Mouse (Mus musculus) heart, embryonic 15.5 days (tissue): ENCODE measurements around the gene Dstyk. TPM values are rescaled to one million over a fixed set of nuclear protein-coding genes. Genes with fewer than 3 reads are reported as not detected.
A peak's percentile ranks its signal among the peaks of the same experiment; 100 is the strongest.
"Not testable (repeated sequence)": the region's sequence is repeated elsewhere in the genome, so short reads cannot be mapped to it uniquely, and the experiment has no call there.

Experiments used
- ATAC-seq: fragments of 200-750 bp; cut with Nextera tagmentation; replicated peaks from 2 replicates; pipeline ENCODE4 v1.8.0; 2017; ENCODE audit warnings: low read depth, moderate TSS enrichment; ENCODE audit not compliant: insufficient number of reproducible peaks, insufficient read depth, low FRiP score
- H3K27ac ChIP-seq: fragments of 300-500 bp; sonication (generic); 2 replicates; pipeline ENCODE4 v1.5.1; 2015; ENCODE audit warnings: mild to moderate bottlenecking, inconsistent platforms
- H3K27me3 ChIP-seq: fragments of 300-500 bp; sonication (generic); 2 replicates; pipeline ENCODE4 v1.6.1; 2015; ENCODE audit warnings: inconsistent platforms
- H3K36me3 ChIP-seq: fragments of 300-500 bp; sonication (generic); 2 replicates; pipeline ENCODE4 v1.6.1; 2015; ENCODE audit warnings: mild to moderate bottlenecking, inconsistent platforms
- H3K4me1 ChIP-seq: fragments of 300-500 bp; sonication (generic); replicated peaks from 2 replicates; pipeline ENCODE4 v1.6.1; 2015; ENCODE audit warnings: inconsistent platforms
- H3K4me2 ChIP-seq: fragments of 300-500 bp; sonication (generic); 2 replicates; pipeline ENCODE4 v1.6.1; 2015; ENCODE audit warnings: inconsistent platforms, mild to moderate bottlenecking, moderate library complexity
- H3K4me3 ChIP-seq: fragments of 300-500 bp; sonication (generic); 2 replicates; pipeline ENCODE4 v1.5.1; 2015; ENCODE audit warnings: mild to moderate bottlenecking, inconsistent platforms
- H3K9ac ChIP-seq: fragments of 300-500 bp; sonication (generic); 2 replicates; pipeline ENCODE4 v1.6.1; 2015; ENCODE audit warnings: mild to moderate bottlenecking, inconsistent platforms
- H3K9me3 ChIP-seq: fragments of 300-500 bp; sonication (generic); replicated peaks from 2 replicates; pipeline ENCODE4 v1.6.1; 2016; ENCODE audit warnings: inconsistent platforms
- WGBS: fragments of 180-500 bp; shearing (Covaris S2); methylation state at CpG from one replicate; pipeline ENCODE4 v1.1.7; 2015; ENCODE audit warnings: mixed read lengths; 5-methylcytosine and 5-hydroxymethylcytosine counted together
- polyA plus RNA-seq: library from polyadenylated mRNA; unstranded; fragments of >200 nt; fragmentation: Nextera tagmentation; extraction: Ambion mirVana; gene quantifications from 2 replicates; pipeline ENCODE4 v1.2.1, GENCODE M21; 2015

The Dstyk gene
- polyA plus RNA-seq, 1 experiment from 2014 or later, result 9.2 TPM

DNA sequence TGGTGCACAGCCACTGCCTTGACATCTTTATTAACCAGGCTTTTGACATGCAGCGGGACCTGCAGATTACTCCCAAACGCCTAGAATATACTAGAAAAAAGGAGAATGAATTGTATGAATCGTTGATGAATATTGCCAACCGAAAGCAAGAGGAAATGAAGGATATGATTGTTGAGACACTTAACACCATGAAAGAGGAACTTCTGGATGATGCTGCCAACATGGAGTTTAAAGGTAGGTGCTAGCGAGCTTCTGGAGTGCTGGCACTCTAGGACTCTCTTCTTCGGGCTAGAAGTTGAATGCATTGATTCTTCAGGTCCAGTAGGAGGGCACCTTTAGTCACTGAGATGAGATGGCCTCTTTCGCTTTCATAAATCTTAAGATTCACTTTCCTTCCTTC, 32.4 kb downstream of the Dstyk start:
- Histone ChIP-seq H3K4me2 (no peak overlapping the region), H3K4me1 (no peaks in the 10 kb centered on the region), H3K9me3 (no peaks in the 10 kb centered on the region), H3K27ac (no peak overlapping the region), H3K36me3 (peaks cover 35% of the 10 kb centered on the region), H3K27me3 (no peaks in the 10 kb centered on the region), H3K9ac (no peak overlapping the region), H3K4me3 (no peak overlapping the region)
- no peak for ATAC-seq
- 93% methylated on average over 7 of the region's 7 CpGs for WGBS

- ATAC-seq, result no peak
- Histone ChIP-seq H3K9ac (no peak overlapping the region), H3K9me3 (no peaks in the 10 kb centered on the region), H3K4me1 (peaks cover 10% of the 10 kb centered on the region), H3K36me3 (peaks cover 38% of the 10 kb centered on the region), H3K27me3 (no peaks in the 10 kb centered on the region), H3K27ac (no peak overlapping the region), H3K4me3 (no peak overlapping the region), H3K4me2 (no peak overlapping the region)
- WGBS, result 73% methylated on average over 5 of the region's 5 CpGs
Measured at GRCm38 (mm10) chr1:132464651-132465050, 47.3 kb downstream of the Dstyk start.

- peak; percentile 74 for ATAC-seq
- no peak overlapping the region for H3K9ac ChIP-seq
- H3K4me1 ChIP-seq, result peaks cover 10% of the 10 kb centered on the region
- no peak overlapping the region for H3K4me3 ChIP-seq
- H3K9me3 ChIP-seq, result no peaks in the 10 kb centered on the region
- H3K4me2 ChIP-seq, result no peak overlapping the region
- peaks cover 17% of the 10 kb centered on the region for H3K36me3 ChIP-seq
- H3K27me3 ChIP-seq, result no peaks in the 10 kb centered on the region
- peak overlapping the region; percentile 23 for H3K27ac ChIP-seq
Measured at GRCm38 (mm10) chr1:132468926-132469325, 51.6 kb downstream of the Dstyk start.

GRCm38 (mm10) chr1:132469519-132469918, 52.2 kb downstream of the Dstyk start:
- Histone ChIP-seq H3K27ac (peak overlapping the region; percentile 23), H3K9me3 (no peaks in the 10 kb centered on the region), H3K27me3 (no peaks in the 10 kb centered on the region), H3K4me3 (no peak overlapping the region), H3K36me3 (peaks cover 12% of the 10 kb centered on the region; the same call in 1 of the 2 replicates), H3K4me1 (peaks cover 10% of the 10 kb centered on the region), H3K4me2 (no peak overlapping the region), H3K9ac (no peak overlapping the region)
- ATAC-seq, result no peak
- 94% methylated on average over 7 of the region's 7 CpGs for WGBS

DNA sequence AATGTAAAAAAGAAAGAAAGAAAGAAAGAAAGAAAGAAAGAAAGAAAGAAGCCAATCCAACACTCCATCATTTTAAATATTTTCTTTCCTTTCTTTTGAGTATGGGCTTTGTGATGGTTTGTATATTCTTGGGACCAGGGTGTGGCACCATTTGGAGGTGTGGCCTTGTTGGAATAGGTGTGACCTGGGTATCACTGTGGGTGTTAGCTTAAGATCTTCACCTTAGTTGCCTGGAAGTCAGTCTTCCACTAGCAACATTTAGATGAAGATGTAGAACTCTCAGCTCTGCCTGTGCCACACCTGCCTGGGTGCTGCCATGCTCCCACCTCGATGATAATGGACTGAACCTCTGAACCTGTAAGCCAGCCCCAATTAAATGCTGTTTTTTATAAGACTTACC, 52.7 kb downstream of the Dstyk start:
- not testable (repeated sequence) for H3K4me2 ChIP-seq, H3K9me3 ChIP-seq, H3K36me3 ChIP-seq, H3K4me3 ChIP-seq, ATAC-seq, H3K9ac ChIP-seq, H3K27me3 ChIP-seq, H3K27ac ChIP-seq
- peaks cover 12% of the 10 kb centered on the region for H3K4me1 ChIP-seq
- WGBS, result 93% methylated on average over 1 of the region's 1 CpGs

GRCm38 (mm10) chr1:132471032-132471431, 53.7 kb downstream of the Dstyk start:
- no peak for ATAC-seq
- Histone ChIP-seq H3K36me3 (peaks cover 3% of the 10 kb centered on the region; the same call in 1 of the 2 replicates), H3K4me1 (peaks cover 15% of the 10 kb centered on the region), H3K9me3 (no peaks in the 10 kb centered on the region), H3K9ac (no peak overlapping the region), H3K4me2 (no peak overlapping the region), H3K27me3 (no peaks in the 10 kb centered on the region), H3K4me3 (no peak overlapping the region), H3K27ac (no peak overlapping the region)
- 86% methylated on average over 2 of the region's 2 CpGs for WGBS

- Histone ChIP-seq H3K9ac (no peak overlapping the region), H3K36me3 (no peaks in the 10 kb centered on the region), H3K4me1 (peaks cover 20% of the 10 kb centered on the region), H3K27ac (no peak overlapping the region), H3K4me3 (no peak overlapping the region), H3K9me3 (no peaks in the 10 kb centered on the region), H3K27me3 (no peaks in the 10 kb centered on the region), H3K4me2 (no peak overlapping the region)
- WGBS, result 74% methylated on average over 5 of the region's 5 CpGs
- ATAC-seq, result no peak
Measured at GRCm38 (mm10) chr1:132471499-132471898, 54.1 kb downstream of the Dstyk start.

- Histone ChIP-seq H3K27me3 (no peaks in the 10 kb centered on the region), H3K27ac (no peak overlapping the region), H3K4me3 (no peak overlapping the region), H3K9me3 (no peaks in the 10 kb centered on the region), H3K9ac (no peak overlapping the region), H3K4me2 (no peak overlapping the region), H3K4me1 (peaks cover 20% of the 10 kb centered on the region), H3K36me3 (no peaks in the 10 kb centered on the region)
- 48% methylated on average over 5 of the region's 5 CpGs for WGBS
- ATAC-seq, result no peak
Measured at GRCm38 (mm10) chr1:132472537-132472936, 55.2 kb downstream of the Dstyk start.

GRCm38 (mm10) chr1:132474496-132474895, 57.1 kb downstream of the Dstyk start:
- Histone ChIP-seq H3K27me3 (no peaks in the 10 kb centered on the region), H3K4me1 (peaks cover 23% of the 10 kb centered on the region), H3K4me2 (no peak overlapping the region), H3K9me3 (no peaks in the 10 kb centered on the region), H3K27ac (no peak overlapping the region), H3K9ac (0 out of 2 replicates have a peak overlapping the region, but pooled peaks have one; percentile 16), H3K4me3 (no peak overlapping the region), H3K36me3 (no peaks in the 10 kb centered on the region)
- 77% methylated on average over 1 of the region's 1 CpGs for WGBS
- no peak for ATAC-seq

GRCm38 (mm10) chr1:132476575-132476927, 59.2 kb downstream of the Dstyk start:
- H3K9me3 ChIP-seq, result no peaks in the 10 kb centered on the region
- H3K27me3 ChIP-seq, result no peaks in the 10 kb centered on the region
- peak overlapping the region; percentile 73 for H3K27ac ChIP-seq
- peak overlapping the region; percentile 88 for H3K4me3 ChIP-seq
- WGBS, result 6% methylated on average over 9 of the region's 9 CpGs
- no peaks in the 10 kb centered on the region for H3K36me3 ChIP-seq
- ATAC-seq, result no peak
- peak overlapping the region; percentile 64 for H3K4me2 ChIP-seq
- H3K4me1 ChIP-seq, result peaks cover 23% of the 10 kb centered on the region
- H3K9ac ChIP-seq, result peak overlapping the region; percentile 60

DNA sequence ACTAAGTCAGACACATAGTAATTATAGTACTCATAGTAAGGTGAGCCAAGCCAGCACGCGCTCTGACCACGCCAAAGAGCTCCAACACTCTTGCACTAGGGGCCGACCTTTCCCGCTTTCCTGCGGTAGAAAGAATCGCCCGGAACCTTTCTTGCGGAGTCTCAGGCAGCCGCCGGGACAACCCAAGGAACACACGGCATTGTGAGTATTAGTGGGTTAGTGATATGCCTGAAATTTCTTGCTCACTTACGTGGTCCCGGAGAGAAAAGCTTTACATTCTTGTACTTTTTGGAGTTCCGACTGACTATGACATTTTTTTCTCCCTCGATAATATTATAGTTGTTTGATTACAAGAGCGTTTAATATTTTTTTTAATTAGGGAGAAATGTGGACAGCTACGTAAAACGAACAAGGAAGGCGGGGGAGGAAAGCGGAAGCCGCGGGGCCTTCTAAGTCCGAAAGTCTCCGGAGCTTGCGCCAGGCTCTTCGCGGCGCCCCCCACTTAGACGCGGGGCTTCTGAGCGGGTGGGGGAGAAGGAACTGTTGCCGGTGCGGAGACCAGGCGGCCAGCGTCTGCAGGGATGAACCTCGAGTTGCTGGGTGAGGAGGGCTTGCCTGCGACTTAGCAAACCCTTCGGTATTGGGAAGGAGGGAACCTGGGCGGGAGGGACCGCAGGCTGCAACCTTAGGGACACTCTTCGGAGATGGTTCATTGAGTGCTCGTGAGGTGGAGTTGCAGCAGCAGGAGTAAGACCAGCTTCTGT, 59.8 kb downstream of the Dstyk start, which contains the start of gene Rbbp5:
Rbbp5 (plus strand) TSS at position 438 of the 764 bp plus-strand sequence.
- under 1% methylated on average over 43 of the region's 43 CpGs for WGBS
- peak within 1 kb of the TSS; percentile 88 for H3K4me3 ChIP-seq
- peaks cover 23% of the 10 kb centered on the region for H3K4me1 ChIP-seq
- H3K9ac ChIP-seq, result peak within 1 kb of the TSS; percentile 79
- H3K36me3 ChIP-seq, result no peaks in the 10 kb centered on the region
- no peaks in the 10 kb centered on the region for H3K9me3 ChIP-seq
- peak within 1 kb of the TSS; percentile 64 for H3K4me2 ChIP-seq
- peak; percentile 83 for ATAC-seq
- peak within 1 kb of the TSS; percentile 73 for H3K27ac ChIP-seq
- H3K27me3 ChIP-seq, result no peaks in the 10 kb centered on the region

GRCm38 (mm10) chr1:132479438-132479837, 62.1 kb downstream of the Dstyk start:
- Histone ChIP-seq H3K27ac (no peak overlapping the region), H3K4me1 (peaks cover 23% of the 10 kb centered on the region), H3K27me3 (no peaks in the 10 kb centered on the region), H3K4me3 (no peak overlapping the region), H3K9ac (no peak overlapping the region), H3K4me2 (no peak overlapping the region), H3K9me3 (no peaks in the 10 kb centered on the region), H3K36me3 (0 out of 2 replicates have a peak, but pooled peaks cover under 1% of the 10 kb centered on the region)
- no peak for ATAC-seq
- WGBS, result 79% methylated on average over 1 of the region's 1 CpGs
